Mouse (Mus musculus) cerebellum, adult (tissue): ENCODE results near the gene Mrpl36.

ENCODE experiments used
- ATAC-seq: cut with Nextera tagmentation; 2 replicates; pipeline ENCODE4 v1.9.2; 2017; ENCODE audit warnings: mild to moderate bottlenecking, moderate library complexity, mixed read lengths; ENCODE audit not compliant: insufficient number of reproducible peaks, low FRiP score, low TSS enrichment

Mrpl36 gene

DNA sequence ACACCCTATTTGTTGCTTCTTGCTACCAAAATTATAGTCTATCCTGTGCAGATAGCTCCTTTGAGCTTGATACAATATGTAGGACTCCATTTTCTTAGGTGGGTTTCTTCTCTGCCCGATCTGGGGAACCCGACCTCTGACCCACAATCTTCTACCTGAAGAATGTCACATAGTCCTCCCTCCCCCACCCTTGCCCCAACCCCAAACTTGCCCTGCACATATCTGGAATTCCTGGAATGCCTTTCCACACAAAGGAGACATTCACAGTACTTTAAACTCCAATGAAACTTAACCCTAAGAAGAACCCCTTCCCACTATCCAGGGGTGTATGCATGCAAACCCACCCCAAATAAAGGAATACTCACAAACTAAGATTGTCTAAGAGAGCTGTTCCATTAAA is 17.8 kb downstream of the Mrpl36 start:
- ATAC-seq: no peak

DNA sequence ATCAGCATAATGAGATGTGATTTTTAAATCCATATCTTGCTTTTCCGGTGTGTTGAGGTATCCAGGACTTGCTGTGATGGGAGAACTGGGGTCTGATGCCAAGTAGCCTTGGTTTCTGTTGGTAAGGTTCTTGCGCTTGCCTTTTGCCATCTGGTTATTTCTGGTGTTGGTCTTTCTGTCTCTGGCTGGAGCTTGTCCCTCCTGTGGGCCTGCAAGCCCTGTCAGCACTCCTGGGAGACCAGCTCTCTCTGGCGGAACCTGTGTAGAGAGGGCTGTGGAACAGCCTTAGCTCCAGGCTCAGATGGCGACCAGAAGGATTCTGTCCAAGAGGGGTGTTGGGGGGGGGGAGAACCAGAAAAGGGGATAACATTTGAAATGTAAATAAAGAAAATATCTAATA is 18.4 kb downstream of the Mrpl36 start:
- no peak for ATAC-seq

DNA sequence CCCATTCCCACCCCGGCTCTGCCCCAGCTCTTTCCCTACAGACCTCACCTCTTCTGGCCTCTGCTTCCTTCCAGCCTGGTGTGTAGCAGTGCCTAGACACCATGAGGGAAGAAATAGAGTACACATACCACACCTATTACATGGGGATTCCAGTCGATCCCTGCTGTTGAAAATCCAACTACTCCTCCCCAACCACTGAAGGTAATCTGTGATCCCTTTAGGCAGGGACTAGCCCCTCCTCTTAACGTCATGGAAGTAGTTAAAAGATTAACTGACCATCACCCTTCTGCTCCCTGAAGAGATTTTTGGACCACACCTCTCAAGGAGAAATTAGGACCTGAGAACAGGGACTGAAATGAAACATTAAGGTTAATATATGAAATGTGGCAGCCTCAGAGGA is 18.9 kb downstream of the Mrpl36 start:
- no peak for ATAC-seq

DNA sequence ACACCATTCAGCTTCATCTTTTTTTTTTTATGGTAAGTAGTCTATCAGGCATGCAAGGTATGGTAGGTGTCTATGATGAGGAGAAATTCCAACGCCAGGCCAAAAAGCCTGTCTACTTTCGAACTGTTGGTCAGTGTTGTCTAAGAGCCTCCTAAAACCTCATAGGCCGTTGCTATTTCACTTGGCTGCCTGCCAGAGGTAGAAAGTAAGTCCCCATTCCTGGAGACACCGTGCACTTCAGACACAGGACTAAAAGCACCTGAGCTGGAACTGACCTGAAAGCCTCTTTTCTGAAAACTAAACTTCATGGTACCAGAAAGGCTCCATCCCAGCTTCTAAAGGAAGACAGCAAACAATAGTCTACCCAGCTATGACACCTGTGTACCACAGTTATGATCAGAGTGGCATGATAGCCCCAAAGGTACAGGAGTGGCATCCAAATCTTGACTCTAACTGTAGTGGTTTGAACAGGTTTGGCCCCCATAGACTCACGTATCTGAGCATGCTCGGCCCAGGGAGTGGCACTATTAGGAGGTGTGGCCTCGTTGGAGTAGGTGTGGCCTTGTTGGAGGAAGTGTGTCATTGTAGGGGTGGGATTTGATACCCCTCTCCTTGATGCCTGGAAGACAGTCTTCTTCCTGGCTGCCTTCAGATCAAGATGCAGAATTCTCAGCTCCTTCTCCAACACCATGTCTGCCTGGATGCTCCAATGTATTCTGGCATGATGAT is 19.8 kb downstream of the Mrpl36 start:
- no peak for ATAC-seq

DNA sequence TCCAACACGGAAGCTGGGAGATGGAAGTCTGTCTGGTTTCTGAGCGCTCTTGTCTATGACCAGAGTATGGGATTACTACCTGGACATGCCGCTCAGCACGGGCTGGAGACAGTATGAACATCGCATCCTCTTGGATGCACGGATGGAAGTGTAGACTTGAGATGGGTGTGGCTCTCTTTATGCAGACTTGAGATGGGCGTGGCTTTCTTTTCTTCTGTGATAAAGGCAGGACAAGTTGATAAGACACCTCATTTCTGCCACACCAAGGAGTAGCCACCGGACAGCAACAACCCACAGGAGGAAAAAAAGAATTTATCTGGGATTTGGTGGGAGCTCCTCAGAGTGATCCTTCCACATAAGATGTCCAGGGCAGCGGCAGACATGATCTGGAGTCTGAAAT is 22.4 kb downstream of the Mrpl36 start:
- no peak for ATAC-seq

DNA sequence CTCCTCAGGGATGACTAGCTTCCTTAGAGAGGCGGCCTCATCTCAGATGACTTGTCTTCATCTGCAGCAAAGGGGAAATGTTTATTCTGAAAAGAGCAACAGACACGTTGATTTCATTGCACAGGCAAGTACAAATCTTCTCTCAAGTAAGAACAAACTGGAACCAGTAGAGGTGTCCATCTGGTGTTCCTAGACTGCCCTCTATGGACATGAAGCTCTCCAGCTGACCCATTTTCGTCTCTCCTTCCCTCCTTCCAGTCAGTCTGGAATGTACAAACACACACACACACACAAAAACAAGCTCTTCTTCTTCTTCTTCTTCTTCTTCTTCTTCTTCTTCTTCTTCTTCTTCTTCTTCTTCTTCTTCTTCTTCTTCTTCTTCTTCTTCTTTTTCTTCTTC is 23.6 kb downstream of the Mrpl36 start:
- ATAC-seq: no peak; the same call in 1 of the 2 replicates

DNA sequence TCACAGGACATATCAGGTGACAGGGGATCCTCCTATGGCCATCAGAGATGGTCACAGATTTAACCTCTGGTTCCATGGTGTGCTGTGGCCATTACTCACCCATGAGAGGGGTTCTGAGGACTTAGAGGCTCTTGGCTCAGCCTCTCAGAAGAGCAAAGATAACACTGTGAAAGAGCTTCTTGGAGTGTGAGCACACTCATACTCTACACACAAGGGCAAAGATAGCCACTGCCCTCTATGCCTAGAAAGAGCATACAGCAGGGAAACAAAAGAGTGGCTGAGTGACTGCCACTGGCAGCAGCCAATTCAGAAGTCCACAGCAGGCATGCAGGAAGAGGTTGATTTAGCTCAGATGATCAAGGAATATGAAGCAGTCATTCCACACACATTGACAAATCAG is 24.2 kb downstream of the Mrpl36 start:
- no peak for ATAC-seq

DNA sequence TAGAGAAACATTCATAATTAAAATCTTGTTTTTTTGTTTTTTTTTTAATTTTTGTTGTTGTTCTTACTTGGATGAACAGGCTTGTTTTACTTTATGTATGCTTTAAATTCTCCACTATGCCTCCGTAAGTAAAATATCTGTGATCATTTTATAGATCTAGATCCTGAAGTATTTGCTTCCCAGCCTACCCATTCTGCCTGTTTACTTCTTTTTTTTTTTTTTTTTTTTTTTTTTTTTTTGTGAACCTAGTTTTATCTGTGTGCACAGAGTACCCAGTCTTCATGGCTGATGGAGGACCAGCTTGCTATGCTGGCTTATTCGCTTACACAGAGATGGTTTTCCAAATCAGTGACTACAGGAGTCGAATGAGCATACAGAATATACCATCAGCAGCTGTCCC is 28.8 kb downstream of the Mrpl36 start:
- no peak for ATAC-seq

DNA sequence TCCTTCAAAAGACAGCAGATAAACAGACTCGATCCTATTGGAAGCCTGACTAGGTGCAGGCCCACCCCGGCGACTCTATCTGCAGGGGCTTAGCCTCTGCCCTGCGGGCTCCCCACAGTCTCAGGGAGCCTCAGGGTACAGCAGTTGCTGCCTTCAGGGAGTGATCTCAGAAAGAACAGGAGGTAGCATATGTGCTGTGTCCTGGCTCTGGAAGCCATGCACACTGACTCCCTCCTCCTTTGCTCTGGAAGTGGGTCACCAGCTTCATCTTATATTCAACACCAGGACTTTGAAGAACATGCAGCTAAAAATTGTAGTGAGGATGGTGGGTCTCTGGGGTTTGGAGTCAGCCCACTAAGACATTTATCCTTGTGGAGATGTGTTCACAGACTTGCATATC is 45.1 kb downstream of the Mrpl36 start:
- no peak; the same call in 1 of the 2 replicates for ATAC-seq

DNA sequence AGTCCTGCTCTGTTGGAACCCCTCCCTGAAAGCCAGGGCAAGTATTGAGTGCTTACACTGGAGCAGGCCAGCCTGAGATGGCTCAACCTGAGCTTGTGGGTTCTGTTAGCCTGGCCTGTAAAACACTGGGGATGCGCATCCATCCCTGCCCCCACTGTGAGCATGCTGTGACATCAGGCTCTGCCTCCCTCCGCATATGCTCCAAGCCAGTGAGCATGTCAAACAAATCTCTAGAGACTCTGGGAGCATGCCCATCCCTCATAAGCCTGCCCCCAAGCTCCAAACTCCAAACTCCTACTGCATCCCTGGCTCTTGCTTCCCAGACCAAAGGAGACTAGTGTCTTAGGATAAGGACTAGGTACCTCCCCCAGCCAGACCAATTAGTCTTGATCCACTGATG is 46.3 kb downstream of the Mrpl36 start:
- no peak for ATAC-seq

DNA sequence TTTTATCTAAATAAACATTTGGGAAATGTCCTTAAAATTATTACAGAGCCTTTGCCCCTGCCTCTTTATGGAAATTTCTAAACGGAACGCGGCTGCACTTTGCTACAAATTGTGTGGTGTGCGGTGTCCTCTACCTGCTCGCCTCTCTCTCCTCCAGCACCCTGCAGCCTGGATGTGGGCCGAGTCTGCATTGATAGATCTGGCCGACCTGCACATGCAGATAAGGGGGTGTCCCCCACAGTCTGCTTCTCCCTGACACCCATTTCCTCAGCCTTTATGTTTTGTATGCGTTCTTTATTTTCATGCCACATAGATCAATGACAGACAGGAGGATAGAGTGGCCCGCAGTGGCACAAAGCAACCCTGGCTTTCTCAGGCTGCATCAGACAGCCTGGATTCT is 49.3 kb downstream of the Mrpl36 start:
- no peak for ATAC-seq
